Mouse (Mus musculus) heart, embryonic 13.5 days (tissue): ENCODE measurements around the gene Cyld. TPM values are rescaled to one million over a fixed set of nuclear protein-coding genes. Genes with fewer than 3 reads are reported as not detected.
A peak's percentile ranks its signal among the peaks of the same experiment; 100 is the strongest.

ENCODE experiments used
- ATAC-seq: fragments of 200-750 bp; cut with Nextera tagmentation; 2 replicates; pipeline ENCODE4 v1.8.0; 2017; ENCODE audit warnings: moderate TSS enrichment; ENCODE audit not compliant: insufficient number of reproducible peaks, low FRiP score, low TSS enrichment; ENCODE audit errors: extremely low read depth
- H3K27ac ChIP-seq: fragments of 300-500 bp; sonication (generic); replicated peaks from 2 replicates; pipeline ENCODE4 v1.5.1; 2015; ENCODE audit warnings: moderate library complexity, mild to moderate bottlenecking, inconsistent platforms
- H3K27me3 ChIP-seq: fragments of 300-500 bp; sonication (generic); replicated peaks from 2 replicates; pipeline ENCODE4 v1.6.1; 2015; ENCODE audit warnings: mild to moderate bottlenecking, inconsistent platforms
- H3K36me3 ChIP-seq: fragments of 300-500 bp; sonication (generic); 2 replicates; pipeline ENCODE4 v1.6.1; 2015; ENCODE audit warnings: mild to moderate bottlenecking, inconsistent platforms
- H3K4me1 ChIP-seq: fragments of 300-500 bp; sonication (generic); 2 replicates; pipeline ENCODE4 v1.6.1; 2015; ENCODE audit warnings: inconsistent platforms
- H3K4me2 ChIP-seq: fragments of 300-500 bp; sonication (generic); 2 replicates; pipeline ENCODE4 v1.6.1; 2015; ENCODE audit warnings: inconsistent platforms, mild to moderate bottlenecking, moderate library complexity
- H3K4me3 ChIP-seq: fragments of 300-500 bp; sonication (generic); 2 replicates; pipeline ENCODE4 v1.5.1; 2015; ENCODE audit warnings: moderate library complexity, mild to moderate bottlenecking, inconsistent platforms
- H3K9ac ChIP-seq: fragments of 300-500 bp; sonication (generic); 2 replicates; pipeline ENCODE4 v1.6.1; 2015; ENCODE audit warnings: inconsistent platforms, mild to moderate bottlenecking, moderate library complexity
- H3K9me3 ChIP-seq: fragments of 300-500 bp; sonication (generic); 2 replicates; pipeline ENCODE4 v1.6.1; 2016; ENCODE audit warnings: inconsistent platforms
- WGBS: fragments of 180-500 bp; shearing (Covaris S2); methylation state at CpG from one replicate; pipeline ENCODE4 v1.1.7; 2015; ENCODE audit warnings: mixed read lengths; 5-methylcytosine and 5-hydroxymethylcytosine counted together
- polyA plus RNA-seq: library from polyadenylated mRNA; unstranded; fragments of >200 nt; fragmentation: Nextera tagmentation; extraction: Ambion mirVana; gene quantifications from 2 replicates; pipeline ENCODE4 v1.2.1, GENCODE M21; 2015

Cyld gene
- polyA plus RNA-seq, 1 experiment from 2014 or later = 8.8 TPM

GRCm38 (mm10) chr8:88689891-88690290 lies 6.9 kb upstream of the Cyld start:
- H3K4me1 ChIP-seq = peaks cover 13% of the 10 kb centered on the region; the same call in 1 of the 2 replicates
- whole genome bisulfite sequencing = 78% methylated on average over 6 of the region's 6 CpGs
- H3K9ac ChIP-seq = no peak overlapping the region
- H3K9me3 ChIP-seq = no peaks in the 10 kb centered on the region
- H3K27ac ChIP-seq = no peak overlapping the region
- H3K36me3 ChIP-seq = no peaks in the 10 kb centered on the region
- no peaks in the 10 kb centered on the region; the same call in none of the 2 replicates for H3K27me3 ChIP-seq
- H3K4me2 ChIP-seq = no peak overlapping the region
- H3K4me3 ChIP-seq = no peak overlapping the region
- ATAC-seq = no peak

- Histone ChIP-seq H3K9me3 (no peaks in the 10 kb centered on the region), H3K4me3 (no peak overlapping the region), H3K27ac (no peak overlapping the region), H3K36me3 (no peaks in the 10 kb centered on the region), H3K9ac (no peak overlapping the region), H3K27me3 (no peaks in the 10 kb centered on the region; the same call in none of the 2 replicates), H3K4me1 (peaks cover 15% of the 10 kb centered on the region), H3K4me2 (no peak overlapping the region)
- 37% methylated on average over 4 of the region's 4 CpGs for WGBS
- ATAC-seq = no peak
These were observed 5.4 kb upstream of the Cyld start for GRCm38 (mm10) chr8:88691342-88691948.

GRCm38 (mm10) chr8:88691961-88692360 lies 4.9 kb upstream of the Cyld start:
- 28% methylated on average over 7 of the region's 7 CpGs for WGBS

GRCm38 (mm10) chr8:88692866-88693265 lies 4.0 kb upstream of the Cyld start:
- no peaks in the 10 kb centered on the region for H3K36me3 ChIP-seq
- H3K27me3 ChIP-seq = no peaks in the 10 kb centered on the region; the same call in none of the 2 replicates
- H3K9ac ChIP-seq = no peak overlapping the region
- H3K4me2 ChIP-seq = no peak overlapping the region
- ATAC-seq = no peak
- H3K27ac ChIP-seq = no peak overlapping the region
- H3K4me1 ChIP-seq = peaks cover 16% of the 10 kb centered on the region
- H3K9me3 ChIP-seq = no peaks in the 10 kb centered on the region
- no peak overlapping the region for H3K4me3 ChIP-seq
- 74% methylated on average over 6 of the region's 6 CpGs for WGBS

More at GRCm38 (mm10) chr8:88691961-88692360, 4.9 kb upstream of the Cyld start:
- no peak overlapping the region for H3K9ac ChIP-seq
- H3K4me3 ChIP-seq = no peak overlapping the region
- H3K4me2 ChIP-seq = 0 out of 2 replicates have a peak overlapping the region, but pooled peaks have one; percentile 13
- H3K4me1 ChIP-seq = peaks cover 12% of the 10 kb centered on the region
- H3K36me3 ChIP-seq = no peaks in the 10 kb centered on the region
- no peak overlapping the region for H3K27ac ChIP-seq
- H3K9me3 ChIP-seq = no peaks in the 10 kb centered on the region
- H3K27me3 ChIP-seq = no peaks in the 10 kb centered on the region; the same call in none of the 2 replicates
- no peak for ATAC-seq

GRCm38 (mm10) chr8:88693376-88693775 lies 3.5 kb upstream of the Cyld start:
- Histone ChIP-seq H3K9ac (no peak overlapping the region), H3K4me3 (no peak overlapping the region), H3K9me3 (no peaks in the 10 kb centered on the region), H3K27ac (no peak overlapping the region), H3K27me3 (no peaks in the 10 kb centered on the region; the same call in none of the 2 replicates), H3K4me2 (no peak overlapping the region), H3K36me3 (no peaks in the 10 kb centered on the region), H3K4me1 (peaks cover 18% of the 10 kb centered on the region)
- WGBS = 70% methylated on average over 4 of the region's 4 CpGs
- ATAC-seq = no peak

- ATAC-seq = no peak
- no peaks in the 10 kb centered on the region for H3K36me3 ChIP-seq
- H3K4me2 ChIP-seq = no peak overlapping the region
- no peak overlapping the region for H3K9ac ChIP-seq
- H3K4me1 ChIP-seq = peaks cover 18% of the 10 kb centered on the region
- no peak overlapping the region for H3K4me3 ChIP-seq
- H3K27me3 ChIP-seq = no peaks in the 10 kb centered on the region; the same call in none of the 2 replicates
- no peak overlapping the region for H3K27ac ChIP-seq
- no peaks in the 10 kb centered on the region for H3K9me3 ChIP-seq
- WGBS = 61% methylated on average over 7 of the region's 7 CpGs
These were observed 2.5 kb upstream of the Cyld start for GRCm38 (mm10) chr8:88694291-88694690.

GRCm38 (mm10) chr8:88696228-88696627 lies 600 bp upstream of the Cyld start:
- H3K27me3 ChIP-seq = no peaks in the 10 kb centered on the region; the same call in 1 of the 2 replicates
- no peaks in the 10 kb centered on the region for H3K36me3 ChIP-seq
- H3K9me3 ChIP-seq = no peaks in the 10 kb centered on the region
- peaks cover 18% of the 10 kb centered on the region for H3K4me1 ChIP-seq
- peak overlapping the region; percentile 42; the same call in 1 of the 2 replicates for H3K9ac ChIP-seq
- H3K4me3 ChIP-seq = peak overlapping the region; percentile 90
- ATAC-seq = no peak
- H3K4me2 ChIP-seq = peak overlapping the region; percentile 72
- 18% methylated on average over 7 of the region's 7 CpGs for WGBS
- H3K27ac ChIP-seq = no peak overlapping the region

GRCm38 (mm10) chr8:88697642-88698031 lies 809 bp downstream of the Cyld start:
- Histone ChIP-seq H3K9ac (peak overlapping the region; percentile 95), H3K36me3 (no peaks in the 10 kb centered on the region), H3K4me2 (peak overlapping the region; percentile 89), H3K4me3 (peak overlapping the region; percentile 90), H3K9me3 (no peaks in the 10 kb centered on the region), H3K27ac (no peak overlapping the region), H3K27me3 (no peaks in the 10 kb centered on the region; the same call in 1 of the 2 replicates), H3K4me1 (peaks cover 12% of the 10 kb centered on the region)
- no peak for ATAC-seq
- WGBS = 10% methylated on average over 4 of the region's 4 CpGs

- Histone ChIP-seq H3K4me2 (peak overlapping the region; percentile 89), H3K36me3 (no peaks in the 10 kb centered on the region), H3K9me3 (no peaks in the 10 kb centered on the region), H3K4me1 (peaks cover 12% of the 10 kb centered on the region), H3K27ac (no peak overlapping the region), H3K27me3 (no peaks in the 10 kb centered on the region; the same call in 1 of the 2 replicates), H3K4me3 (peak overlapping the region; percentile 90), H3K9ac (peak overlapping the region; percentile 95)
- ATAC-seq = no peak
- WGBS = 49% methylated on average over 2 of the region's 2 CpGs
These were observed 1.2 kb downstream of the Cyld start for GRCm38 (mm10) chr8:88698048-88698447.

- H3K4me2 ChIP-seq = no peak overlapping the region
- peaks cover 7% of the 10 kb centered on the region for H3K4me1 ChIP-seq
- no peak overlapping the region for H3K27ac ChIP-seq
- H3K27me3 ChIP-seq = no peaks in the 10 kb centered on the region
- no peak overlapping the region for H3K9ac ChIP-seq
- H3K9me3 ChIP-seq = no peaks in the 10 kb centered on the region
- WGBS = 20% methylated on average over 2 of the region's 2 CpGs
- H3K36me3 ChIP-seq = no peaks in the 10 kb centered on the region
- H3K4me3 ChIP-seq = no peak overlapping the region
- no peak for ATAC-seq
These were observed 4.8 kb downstream of the Cyld start for GRCm38 (mm10) chr8:88701611-88702010.

GRCm38 (mm10) chr8:88702816-88703215 lies 6.0 kb downstream of the Cyld start:
- Histone ChIP-seq H3K4me1 (peaks cover 3% of the 10 kb centered on the region), H3K4me3 (no peak overlapping the region), H3K27me3 (no peaks in the 10 kb centered on the region), H3K27ac (no peak overlapping the region), H3K9ac (no peak overlapping the region), H3K36me3 (0 out of 2 replicates have a peak, but pooled peaks cover 3% of the 10 kb centered on the region), H3K4me2 (no peak overlapping the region), H3K9me3 (no peaks in the 10 kb centered on the region)
- ATAC-seq = no peak
- WGBS = 77% methylated on average over 3 of the region's 3 CpGs
